14 mouse cellular contexts compared by ENCODE assay signal in genomic region chr19:7180756-7181405, GRCm38 (mm10). TPM values are rescaled to one million over a fixed set of nuclear protein-coding genes. Genes with fewer than 3 reads are reported as not detected.
DNase-seq lines count a peak whose midpoint lies in the region; ATAC-seq lines count a peak whose summit lies in the region.
"Had no signal": no experiment of that assay in that cellular context is flagged by ENCODE, and none has a peak within 500 bp of the region (broad histone marks: within the 10 kb centered on the region; RNA-seq: fewer than 3 reads in every experiment).

No protein-coding gene starts in this region.

- peaks cover 27% of the 10 kb centered on the region for H3K4me1 ChIP-seq in hindbrain, embryonic 16.5 days (ENCODE audit: control insufficient read depth, insufficient read depth, low read depth, low read length)
- peaks cover 22% of the 10 kb centered on the region for H3K4me1 ChIP-seq in hindbrain, embryonic 11.5 days (replicated peaks; ENCODE audit: control insufficient read depth, insufficient read depth, low read length)

- H3K27me3 ChIP-seq in hindbrain, embryonic 16.5 days (replicated peaks; ENCODE audit: control insufficient read depth, insufficient read depth, low read length) = peaks cover 16% of the 10 kb centered on the region
- peaks cover 18% of the 10 kb centered on the region for H3K27me3 ChIP-seq in hindbrain, embryonic 11.5 days (ENCODE audit: control insufficient read depth, insufficient read depth, low read length)

- H3K9ac ChIP-seq in hindbrain, embryonic 16.5 days (ENCODE audit: low read depth, low read length) = peak overlapping the region; percentile 22; the same call in 1 of the 2 replicates
- H3K9ac ChIP-seq in hindbrain, embryonic 11.5 days (ENCODE audit: low read depth, low read length) = no peak overlapping the region
- H3K9ac ChIP-seq: forebrain, embryonic 13.5 days; liver, postnatal 0 days; midbrain, embryonic 12.5 days had no signal

- no peak overlapping the region for H3K4me2 ChIP-seq in hindbrain, embryonic 16.5 days (ENCODE audit: low read length)
- H3K4me2 ChIP-seq in hindbrain, embryonic 11.5 days (replicated peaks; ENCODE audit: low read depth, low read length) = no peak overlapping the region
- H3K4me2 ChIP-seq: midbrain, embryonic 12.5 days had no signal

- no peaks in the 10 kb centered on the region for H3K9me3 ChIP-seq in hindbrain, embryonic 16.5 days (ENCODE audit: control insufficient read depth, low read length)
- H3K9me3 ChIP-seq in hindbrain, embryonic 11.5 days (ENCODE audit: control insufficient read depth, low read length) = no peaks in the 10 kb centered on the region
- H3K9me3 ChIP-seq: forebrain, embryonic 13.5 days; limb, embryonic 10.5 days; midbrain, embryonic 12.5 days had no signal

- H3K4me3 ChIP-seq in hindbrain, embryonic 16.5 days (ENCODE audit: low read length) = no peak overlapping the region
- H3K4me3 ChIP-seq in hindbrain, embryonic 11.5 days (ENCODE audit: low read depth, low read length) = no peak overlapping the region
- H3K4me3 ChIP-seq: forebrain, embryonic 13.5 days; limb, embryonic 10.5 days; midbrain, embryonic 12.5 days had no signal

- WGBS in hindbrain, embryonic 16.5 days = 70% methylated on average over 8 of the region's 8 CpGs
- WGBS in hindbrain, embryonic 11.5 days = 78% methylated on average over 8 of the region's 8 CpGs

- H3K36me3 ChIP-seq in hindbrain, embryonic 16.5 days (ENCODE audit: control insufficient read depth, insufficient read depth, low read length) = no peaks in the 10 kb centered on the region
- no peaks in the 10 kb centered on the region for H3K36me3 ChIP-seq in hindbrain, embryonic 11.5 days (ENCODE audit: control insufficient read depth, insufficient read depth, low read length)
- H3K36me3 ChIP-seq: limb, embryonic 10.5 days; midbrain, embryonic 12.5 days had no signal

- H3K27ac ChIP-seq in hindbrain, embryonic 16.5 days (ENCODE audit: low read depth, low read length) = no peak overlapping the region
- no peak overlapping the region for H3K27ac ChIP-seq in hindbrain, embryonic 11.5 days (ENCODE audit: low read depth, low read length)
- H3K27ac ChIP-seq: limb, embryonic 10.5 days; midbrain, embryonic 12.5 days; stomach, postnatal 0 days had no signal

- no peak for ATAC-seq in hindbrain, embryonic 16.5 days
- ATAC-seq in hindbrain, embryonic 11.5 days (ENCODE audit: low FRiP score) = no peak
- ATAC-seq: forebrain, embryonic 13.5 days; liver, postnatal 0 days had no signal

- DNase-seq in adrenal gland, adult 2 months = peak; percentile 68
- no peak for DNase-seq in adrenal gland, adult 8-10 months
- no peak for DNase-seq in hindbrain, embryonic 11.5 days (ENCODE audit: low spot score)
- peak; percentile 43 for DNase-seq in right cerebral cortex, postnatal 4 days
- DNase-seq in right cerebral cortex, adult 2 months (ENCODE audit: low spot score in 2 of 2) = no peak
- no peak for DNase-seq in thymus, postnatal 4 days
- DNase-seq in embryo, embryonic 9.5 days (ENCODE audit: extremely low spot score) = no peak
- DNase-seq: embryo, embryonic 11 days; liver, postnatal 0 days had no signal

RNA-seq across cellular contexts. Expression of gene Otub1, which starts 25.2 kb away (rescaled TPM):
- total RNA-seq in adrenal gland, adult 2 months (2021) = 100 to 1,000 TPM; 130 to 138 TPM
- 139 and 141 TPM in 2 replicates for polyA plus RNA-seq in adrenal gland, adult 2 months (2012; rRNA removed)
- total RNA-seq in adrenal gland, adult 8-10 months (2022) = 100 to 1,000 TPM; 127 to 182 (median 149) TPM
- 246 and 249 TPM in 2 replicates for polyA plus RNA-seq in hindbrain, embryonic 16.5 days (2015; fragmentation: Nextera tagmentation; extraction: Ambion mirVana)
- polyA plus RNA-seq in hindbrain, embryonic 11.5 days (2014; fragmentation: Nextera tagmentation; extraction: Ambion mirVana) = 246 and 250 TPM in 2 replicates

RNA-seq across cellular contexts. Expression of gene Cox8a, which starts 36.5 kb away (rescaled TPM):
- total RNA-seq in adrenal gland, adult 2 months (2021) = 1,000 to 10,000 TPM; 1,087 to 1,191 TPM
- 2,774 and 3,841 TPM in 2 replicates for polyA plus RNA-seq in adrenal gland, adult 2 months (2012; rRNA removed)
- 100 to 1,000 TPM; 725 to 927 (median 846) TPM for total RNA-seq in adrenal gland, adult 8-10 months (2022)
- polyA plus RNA-seq in hindbrain, embryonic 16.5 days (2015; fragmentation: Nextera tagmentation; extraction: Ambion mirVana) = 1,071 and 1,270 TPM in 2 replicates
- polyA plus RNA-seq in hindbrain, embryonic 11.5 days (2014; fragmentation: Nextera tagmentation; extraction: Ambion mirVana) = 762 and 780 TPM in 2 replicates

Comparison
In these comparisons a context has a peak if more than half of its experiments do, and no peak if none do; other contexts are left out.
1. DNase-seq: peak in adrenal gland, adult 2 months (single experiment) and right cerebral cortex, postnatal 4 days (single experiment); none in adrenal gland, adult 8-10 months (single experiment), hindbrain, embryonic 11.5 days (single experiment), right cerebral cortex, adult 2 months (0 of 2), thymus, postnatal 4 days (single experiment) and embryo, embryonic 9.5 days (single experiment).